Mouse (Mus musculus) myocyte (in vitro differentiated cells): ENCODE measurements around the gene Gcnt7. TPM values are rescaled to one million over a fixed set of nuclear protein-coding genes. Genes with fewer than 3 reads are reported as not detected.

Experiments
- H3K27me3 ChIP-seq: one replicate; pipeline ENCODE4 v1.6.1; 2011; ENCODE audit not compliant: control insufficient read depth, insufficient read depth, insufficient read length
- H3K36me3 ChIP-seq: one replicate; pipeline ENCODE4 v1.6.1; 2011; ENCODE audit not compliant: control insufficient read depth, insufficient read depth
- H3K4me2 ChIP-seq: one replicate; pipeline ENCODE4 v1.6.1; 2011; ENCODE audit warnings: low read depth, control low read depth
- H3K4me3 ChIP-seq: one replicate; pipeline ENCODE4 v1.5.1; 2011; ENCODE audit warnings: mild to moderate bottlenecking, control low read depth, moderate library complexity
- H3K79me2 ChIP-seq: one replicate; pipeline ENCODE4 v1.6.1; 2011; ENCODE audit not compliant: control insufficient read depth, insufficient read depth
- H3ac ChIP-seq: one replicate; pipeline ENCODE4 v1.6.1; 2011; ENCODE audit not compliant: control insufficient read depth, insufficient read length
- CEBPB ChIP-seq: IDR thresholded peaks from 2 replicates; pipeline ENCODE4 v1.6.1; 2011; ENCODE audit warnings: mild to moderate bottlenecking, moderate library complexity; ENCODE audit not compliant: poor library complexity, insufficient read depth, severe bottlenecking
- E2F4 ChIP-seq: IDR thresholded peaks from one replicate; pipeline ENCODE4 v1.6.1; 2011; ENCODE audit warnings: mild to moderate bottlenecking, control low read depth, moderate library complexity; ENCODE audit not compliant: insufficient read depth
- MAX ChIP-seq: IDR thresholded peaks from one replicate; pipeline ENCODE4 v1.6.1; 2011; ENCODE audit warnings: low read depth, mild to moderate bottlenecking, control low read depth
- MYOD1 ChIP-seq, 3 experiments: IDR thresholded peaks; one replicate each; pipeline ENCODE4 v1.6.1; 2011; ENCODE audit warnings: control low read depth in 2 of 3, low read depth in 2 of 3, mild to moderate bottlenecking in 2 of 3, moderate library complexity in 1 of 3; ENCODE audit not compliant: insufficient read length in 2 of 3, control insufficient read depth in 1 of 3
- MYOG ChIP-seq, 3 experiments: IDR thresholded peaks; one replicate each; pipeline ENCODE4 v1.6.1; 2011; ENCODE audit warnings: control low read depth in 2 of 3, low read depth in 2 of 3, mild to moderate bottlenecking in 2 of 3; ENCODE audit not compliant: insufficient read length in 2 of 3, control insufficient read depth in 1 of 3, insufficient read depth in 1 of 3
- POLR2A ChIP-seq: IDR thresholded peaks from one replicate; pipeline ENCODE4 v1.6.1; 2011; ENCODE audit warnings: low read depth, mild to moderate bottlenecking, control low read depth, moderate library complexity; ENCODE audit not compliant: insufficient read length
- POLR2AphosphoS2 ChIP-seq: IDR thresholded peaks from one replicate; pipeline ENCODE4 v1.6.1; 2011; ENCODE audit warnings: low read depth, control low read depth; ENCODE audit not compliant: insufficient read length
- REST ChIP-seq: IDR thresholded peaks from one replicate; pipeline ENCODE4 v1.6.1; 2011; ENCODE audit warnings: mild to moderate bottlenecking, control low read depth, moderate library complexity; ENCODE audit not compliant: insufficient read depth, insufficient read length
- SRF ChIP-seq: IDR thresholded peaks from one replicate; pipeline ENCODE4 v1.6.1; 2011; ENCODE audit warnings: low read depth; ENCODE audit not compliant: control insufficient read depth, insufficient read length
- TCF12 ChIP-seq: IDR thresholded peaks from one replicate; pipeline ENCODE4 v1.6.1; 2011; ENCODE audit warnings: mild to moderate bottlenecking, control low read depth; ENCODE audit not compliant: poor library complexity, insufficient read depth, severe bottlenecking
- TCF3 ChIP-seq: IDR thresholded peaks from one replicate; pipeline ENCODE4 v1.6.1; 2011; ENCODE audit warnings: low read depth, control low read depth; ENCODE audit not compliant: insufficient read length
- USF1 ChIP-seq: IDR thresholded peaks from one replicate; pipeline ENCODE4 v1.6.1; 2011; ENCODE audit warnings: low read depth, mild to moderate bottlenecking, control low read depth, moderate library complexity
- polyA plus RNA-seq: library from polyadenylated mRNA; unstranded; fragments of >200 nt; fragmentation: generic; extraction: Trizol; gene quantifications from one replicate; pipeline ENCODE4 v1.2.1, GENCODE M21; 2012; ENCODE audit warnings: missing spikeins

The Gcnt7 gene
- polyA plus RNA-seq, 1 experiment: 0.17 TPM

DNA sequence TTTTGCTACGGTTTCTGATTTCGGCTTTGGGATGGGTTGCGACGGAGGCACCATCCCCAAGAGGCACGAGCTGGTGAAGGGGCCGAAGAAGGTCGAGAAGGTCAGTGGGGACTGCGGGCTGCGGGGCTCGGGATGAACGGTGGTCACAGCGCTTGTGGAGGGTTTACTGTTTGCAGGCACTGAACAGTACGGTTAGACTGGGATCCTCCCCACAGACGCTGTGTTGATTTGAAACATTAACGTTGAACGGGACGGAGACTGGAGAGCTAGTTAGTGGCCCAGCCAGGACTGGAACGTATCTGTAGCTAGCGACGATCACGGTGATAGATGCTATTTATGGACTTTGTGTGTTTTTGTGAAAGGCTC is 17.8 kb downstream of the Gcnt7 start:
- Histone ChIP-seq H3K27me3 (no peaks in the 10 kb centered on the region), H3K4me3 (peak overlapping the region; percentile 82), H3K4me2 (peak overlapping the region; percentile 87), H3ac (peak overlapping the region; percentile 46), H3K79me2 (peaks cover 36% of the 10 kb centered on the region), H3K36me3 (no peaks in the 10 kb centered on the region)
- no peak for TF ChIP-seq REST
- TF ChIP-seq CEBPB: no peak
- TF ChIP-seq TCF3: no peak
- TF ChIP-seq USF1: no peak
- no peak for TF ChIP-seq MYOG (IDR thresholded peaks at IDR 0.05; ENCODE audit: control insufficient read depth in 1 of 3, insufficient read depth in 1 of 3, insufficient read length in 2 of 3, low read depth in 2 of 3)
- no peak for TF ChIP-seq MYOD1 (IDR thresholded peaks at IDR 0.05; ENCODE audit: control insufficient read depth in 1 of 3, insufficient read length in 2 of 3, low read depth in 2 of 3)
- no peak for TF ChIP-seq SRF
- TF ChIP-seq MAX: no peak
- no peak for TF ChIP-seq E2F4
- TF ChIP-seq POLR2A: no peak
- no peak for TF ChIP-seq TCF12
- no peak for TF ChIP-seq POLR2AphosphoS2

DNA sequence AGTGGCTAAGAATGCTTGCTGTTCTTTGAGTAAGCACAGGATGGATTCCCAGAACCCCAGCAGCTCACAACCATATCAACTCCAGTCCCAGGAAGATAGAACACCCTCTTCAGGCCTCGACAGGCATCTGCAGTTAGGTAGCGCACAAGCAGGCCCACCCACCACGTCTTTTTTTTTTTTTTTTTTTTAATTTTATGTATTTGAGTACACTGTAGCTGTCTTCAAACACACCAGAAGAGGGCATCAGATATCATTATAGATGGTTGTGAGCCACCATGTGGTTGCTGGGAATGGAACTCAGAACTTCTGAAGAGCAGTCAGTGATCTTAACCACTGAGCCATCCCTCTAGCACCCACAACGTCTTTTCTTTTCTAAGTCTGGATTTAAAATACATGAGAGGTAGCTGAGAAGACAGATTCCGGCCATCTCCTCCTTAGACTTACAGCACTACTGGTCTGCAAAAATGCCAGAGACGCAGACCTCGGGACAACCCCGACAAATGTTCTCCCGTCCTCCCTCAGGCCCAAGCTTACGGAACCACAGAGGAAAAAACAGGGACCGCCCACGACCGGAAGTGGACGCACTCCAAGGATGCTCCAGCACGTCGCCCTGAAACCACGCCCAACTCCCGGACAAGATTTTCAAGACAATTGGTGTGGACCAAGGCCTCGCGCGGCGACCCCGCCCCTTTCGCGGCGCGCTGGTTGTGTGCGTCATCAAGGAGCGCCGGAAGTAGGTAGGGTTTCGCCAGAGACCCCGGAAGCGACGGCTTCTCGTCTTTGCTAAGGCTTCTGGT is 18.4 kb downstream of the Gcnt7 start, which contains the start of gene Rtf2:
Gene Rtf2, plus strand, starts transcription at position 714 of the 797 bp plus-strand sequence.
- Histone ChIP-seq H3ac (peak within 1 kb of the TSS; percentile 46), H3K4me2 (peak within 1 kb of the TSS; percentile 87), H3K36me3 (no peaks in the 10 kb centered on the region), H3K4me3 (peak within 1 kb of the TSS; percentile 82), H3K79me2 (peaks cover 36% of the 10 kb centered on the region), H3K27me3 (peaks cover 5% of the 10 kb centered on the region)
- TF ChIP-seq TCF3 (no peak), MYOG (IDR thresholded peaks at IDR 0.05; ENCODE audit: control insufficient read depth in 1 of 3, insufficient read depth in 1 of 3, insufficient read length in 2 of 3, low read depth in 2 of 3) (no peak), POLR2A (peak; percentile 65), POLR2AphosphoS2 (peak; percentile 77), SRF (peak; percentile 89)

DNA sequence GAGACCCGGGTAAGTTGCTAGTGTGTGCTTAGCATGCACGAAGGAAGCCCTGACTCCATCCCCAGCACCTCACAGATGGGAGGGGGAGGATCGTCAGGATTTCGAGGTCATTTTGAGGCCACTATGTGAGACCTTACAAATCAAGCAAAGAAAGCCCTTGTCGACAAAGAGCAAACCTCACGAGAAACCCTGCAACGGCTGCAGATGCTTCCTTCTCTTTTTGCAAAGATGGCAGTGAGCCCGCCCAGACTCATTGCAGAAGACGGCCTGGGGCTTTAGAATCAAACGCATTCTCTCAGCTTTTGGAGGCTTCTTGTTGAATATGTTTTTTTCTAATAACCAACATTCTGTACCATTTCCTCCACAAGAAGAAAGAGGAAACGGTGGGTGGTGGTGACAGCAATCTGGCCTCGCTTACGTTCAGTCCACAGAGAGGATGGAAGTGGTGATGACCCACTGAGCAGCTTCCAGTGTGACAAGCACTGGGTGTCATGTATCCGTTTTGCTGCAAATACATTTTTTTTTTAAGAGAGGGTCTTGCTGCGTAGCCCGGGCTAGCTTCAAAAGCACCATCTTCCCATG is 20.9 kb downstream of the Gcnt7 start:
- Histone ChIP-seq H3K79me2 (peaks cover 21% of the 10 kb centered on the region), H3K27me3 (peaks cover 12% of the 10 kb centered on the region), H3K36me3 (no peaks in the 10 kb centered on the region), H3K4me2 (no peak overlapping the region), H3ac (no peak overlapping the region), H3K4me3 (no peak overlapping the region)
- TF ChIP-seq REST: no peak
- no peak for TF ChIP-seq MAX
- no peak for TF ChIP-seq POLR2AphosphoS2
- TF ChIP-seq POLR2A: no peak
- no peak for TF ChIP-seq TCF3
- TF ChIP-seq E2F4: no peak
- no peak for TF ChIP-seq MYOD1 (IDR thresholded peaks at IDR 0.05; ENCODE audit: control insufficient read depth in 1 of 3, insufficient read length in 2 of 3, low read depth in 2 of 3)
- no peak for TF ChIP-seq TCF12
- no peak for TF ChIP-seq SRF
- no peak for TF ChIP-seq MYOG (IDR thresholded peaks at IDR 0.05; ENCODE audit: control insufficient read depth in 1 of 3, insufficient read depth in 1 of 3, insufficient read length in 2 of 3, low read depth in 2 of 3)
- no peak for TF ChIP-seq CEBPB
- TF ChIP-seq USF1: no peak

- H3K79me2 ChIP-seq: no peaks in the 10 kb centered on the region
- no peak overlapping the region for H3K4me2 ChIP-seq
- no peaks in the 10 kb centered on the region for H3K36me3 ChIP-seq
- TF ChIP-seq MYOD1 (IDR thresholded peaks at IDR 0.05; ENCODE audit: control insufficient read depth in 1 of 3, insufficient read length in 2 of 3, low read depth in 2 of 3) (no peak), USF1 (no peak), TCF3 (no peak), POLR2AphosphoS2 (no peak), TCF12 (no peak), MAX (no peak), MYOG (IDR thresholded peaks at IDR 0.05; ENCODE audit: control insufficient read depth in 1 of 3, insufficient read depth in 1 of 3, insufficient read length in 2 of 3, low read depth in 2 of 3) (no peak), SRF (no peak), POLR2A (no peak), REST (no peak), CEBPB (no peak), E2F4 (no peak)
- H3K4me3 ChIP-seq: no peak overlapping the region
- no peak overlapping the region for H3ac ChIP-seq
- H3K27me3 ChIP-seq: peaks cover 34% of the 10 kb centered on the region
These were observed 24.6 kb downstream of the Gcnt7 start for GRCm38 (mm10) chr2:172433746-172434145.
